Mouse (Mus musculus): ENCODE data around the gene Dap. TPM values are rescaled to one million over a fixed set of nuclear protein-coding genes. Genes with fewer than 3 reads are reported as not detected.

The Dap gene
- total and polyA plus RNA-seq, 2 experiments from 2014 or later = 36.8 to 47.5 TPM

DNA sequence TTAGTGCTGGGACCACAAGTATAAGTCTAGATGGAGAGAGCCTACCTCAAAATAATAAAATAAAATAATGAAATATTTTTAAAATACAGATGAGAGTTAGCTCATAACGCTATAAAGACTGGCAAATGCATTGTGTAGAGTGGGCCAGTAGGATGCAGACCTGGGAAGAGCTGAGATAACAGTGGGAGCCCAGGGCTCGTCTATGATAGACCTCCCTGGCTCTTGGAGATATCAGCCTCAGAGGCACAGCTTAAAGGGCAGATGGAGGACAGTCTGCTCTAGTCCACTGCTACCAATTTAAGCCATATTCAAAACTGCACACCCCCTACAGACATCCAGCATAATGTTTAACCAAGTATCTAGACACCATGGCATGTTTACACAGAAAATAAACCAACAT, 56.6 kb downstream of the Dap start:
- no peaks in the 10 kb centered on the region for H3K9me3 ChIP-seq (replicated peaks; ENCODE audit: control insufficient read depth, low read length)
- 21% methylated on average over 2 of the region's 2 CpGs for WGBS
- H3K27ac ChIP-seq (ENCODE audit: low read depth) = no peak overlapping the region
- H3K4me3 ChIP-seq (ENCODE audit: low read depth, low read length) = no peak overlapping the region
- TF ChIP-seq CTCF (IDR thresholded peaks at IDR 0.05; ENCODE audit: low read depth) (no peak), EP300 (IDR thresholded peaks at IDR 0.05; ENCODE audit: low read depth) (no peak)
- no peak overlapping the region for H3K4me2 ChIP-seq (ENCODE audit: low read depth, low read length)
- H3K36me3 ChIP-seq (replicated peaks; ENCODE audit: control insufficient read depth, insufficient read depth, low read length) = no peaks in the 10 kb centered on the region
- H3K4me1 ChIP-seq (ENCODE audit: control insufficient read depth, insufficient read depth) = no peaks in the 10 kb centered on the region; the same call in 1 of the 2 replicates
- no peaks in the 10 kb centered on the region for H3K27me3 ChIP-seq (ENCODE audit: control insufficient read depth, insufficient read depth, low read length)
- H3K9ac ChIP-seq (replicated peaks; ENCODE audit: low read depth, low read length) = no peak overlapping the region
- ATAC-seq (ENCODE audit: insufficient read depth, low read depth) = no peak
- no peak for DNase-seq (ENCODE audit: low spot score)

DNA sequence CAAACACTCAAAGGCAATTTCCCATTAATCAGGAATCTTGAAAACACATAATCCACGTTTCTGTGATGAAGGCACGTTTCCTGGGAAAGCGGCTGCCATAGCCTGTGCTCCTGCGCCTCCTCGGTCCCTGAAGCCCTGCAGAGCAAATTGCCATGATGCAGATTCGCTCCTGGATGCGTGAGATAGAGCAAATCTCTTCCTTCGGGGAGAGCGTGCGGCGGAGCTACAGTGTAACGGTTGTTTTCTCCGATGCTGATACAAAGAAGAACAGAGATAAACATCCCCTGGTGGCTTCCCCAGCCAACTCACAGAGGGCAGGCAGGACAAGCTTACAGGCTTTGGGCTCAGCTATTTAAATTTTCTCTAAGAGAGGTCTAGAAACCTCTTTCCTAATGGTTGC, 57.7 kb downstream of the Dap start:
- 62% methylated on average over 13 of the region's 13 CpGs for WGBS
- no peaks in the 10 kb centered on the region for H3K27me3 ChIP-seq (ENCODE audit: control insufficient read depth, insufficient read depth, low read length)
- H3K4me1 ChIP-seq (ENCODE audit: control insufficient read depth, insufficient read depth) = no peaks in the 10 kb centered on the region; the same call in 1 of the 2 replicates
- H3K4me3 ChIP-seq (ENCODE audit: low read depth, low read length) = no peak overlapping the region
- no peak for ATAC-seq (ENCODE audit: insufficient read depth, low read depth)
- DNase-seq (ENCODE audit: low spot score) = no peak
- H3K36me3 ChIP-seq (replicated peaks; ENCODE audit: control insufficient read depth, insufficient read depth, low read length) = no peaks in the 10 kb centered on the region
- H3K9ac ChIP-seq (replicated peaks; ENCODE audit: low read depth, low read length) = no peak overlapping the region
- TF ChIP-seq CTCF (IDR thresholded peaks at IDR 0.05; ENCODE audit: low read depth) = no peak
- no peak for TF ChIP-seq EP300 (IDR thresholded peaks at IDR 0.05; ENCODE audit: low read depth)
- H3K4me2 ChIP-seq (ENCODE audit: low read depth, low read length) = no peak overlapping the region
- H3K9me3 ChIP-seq (replicated peaks; ENCODE audit: control insufficient read depth, low read length) = no peaks in the 10 kb centered on the region
- H3K27ac ChIP-seq (ENCODE audit: low read depth) = no peak overlapping the region

DNA sequence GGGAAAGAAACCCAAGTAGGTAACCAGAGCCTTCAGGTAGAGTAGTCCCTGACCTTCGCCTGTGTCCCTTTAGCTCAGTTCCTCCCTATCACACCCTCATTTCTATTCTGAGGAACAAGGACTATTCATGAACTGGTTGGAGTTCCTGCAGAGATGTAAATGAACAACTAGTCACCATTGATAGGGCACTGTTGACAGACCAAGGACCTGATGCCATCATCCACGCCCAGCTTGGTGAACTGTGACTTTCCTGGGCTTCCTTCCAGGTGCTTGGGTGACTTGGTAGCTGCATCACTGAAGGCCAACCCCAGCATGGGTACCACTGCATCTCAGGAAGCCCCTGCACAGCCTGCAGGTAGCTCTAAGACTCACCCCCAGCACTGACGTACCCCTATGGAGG, 58.2 kb downstream of the Dap start:
- Histone ChIP-seq H3K9me3 (replicated peaks; ENCODE audit: control insufficient read depth, low read length) (no peaks in the 10 kb centered on the region), H3K4me1 (ENCODE audit: control insufficient read depth, insufficient read depth) (no peaks in the 10 kb centered on the region; the same call in 1 of the 2 replicates), H3K27me3 (ENCODE audit: control insufficient read depth, insufficient read depth, low read length) (no peaks in the 10 kb centered on the region), H3K4me3 (ENCODE audit: low read depth, low read length) (no peak overlapping the region), H3K9ac (replicated peaks; ENCODE audit: low read depth, low read length) (no peak overlapping the region), H3K36me3 (replicated peaks; ENCODE audit: control insufficient read depth, insufficient read depth, low read length) (no peaks in the 10 kb centered on the region), H3K4me2 (ENCODE audit: low read depth, low read length) (no peak overlapping the region), H3K27ac (ENCODE audit: low read depth) (no peak overlapping the region)
- ATAC-seq (ENCODE audit: insufficient read depth, low read depth) (no peak), DNase-seq (ENCODE audit: low spot score) (no peak)
- TF ChIP-seq EP300 (IDR thresholded peaks at IDR 0.05; ENCODE audit: low read depth) (no peak), CTCF (IDR thresholded peaks at IDR 0.05; ENCODE audit: low read depth) (no peak)
- WGBS = 63% methylated on average over 3 of the region's 3 CpGs

DNA sequence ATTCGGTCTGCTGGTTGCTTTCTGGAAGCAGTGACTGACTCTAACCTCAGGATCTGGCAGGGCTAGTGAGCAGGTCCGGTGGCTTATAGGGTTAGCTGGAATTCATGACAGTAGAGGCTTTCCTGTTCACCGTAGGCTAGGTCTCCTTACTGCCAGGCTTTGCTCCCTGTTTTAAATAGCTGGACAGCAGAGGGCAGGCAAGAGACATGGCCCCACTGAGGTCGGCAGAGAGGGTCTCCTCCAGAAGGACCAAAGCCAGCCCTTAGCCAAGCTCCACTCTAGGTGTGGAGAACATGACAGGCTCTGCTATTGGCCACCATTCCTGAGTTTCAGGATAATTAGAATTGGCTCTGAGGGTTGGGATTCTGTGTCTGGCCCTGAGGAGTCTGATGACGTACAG, 60.0 kb downstream of the Dap start:
- no peak for ATAC-seq (ENCODE audit: insufficient read depth, low read depth)
- no peak overlapping the region for H3K4me2 ChIP-seq (ENCODE audit: low read depth, low read length)
- no peaks in the 10 kb centered on the region for H3K9me3 ChIP-seq (replicated peaks; ENCODE audit: control insufficient read depth, low read length)
- no peak overlapping the region for H3K4me3 ChIP-seq (ENCODE audit: low read depth, low read length)
- no peaks in the 10 kb centered on the region for H3K27me3 ChIP-seq (ENCODE audit: control insufficient read depth, insufficient read depth, low read length)
- H3K36me3 ChIP-seq (replicated peaks; ENCODE audit: control insufficient read depth, insufficient read depth, low read length) = no peaks in the 10 kb centered on the region
- 56% methylated on average over 5 of the region's 5 CpGs for WGBS
- no peak overlapping the region for H3K27ac ChIP-seq (ENCODE audit: low read depth)
- H3K4me1 ChIP-seq (ENCODE audit: control insufficient read depth, insufficient read depth) = no peaks in the 10 kb centered on the region
- TF ChIP-seq CTCF (IDR thresholded peaks at IDR 0.05; ENCODE audit: low read depth) (peak; percentile 56), EP300 (IDR thresholded peaks at IDR 0.05; ENCODE audit: low read depth) (no peak)
- H3K9ac ChIP-seq (replicated peaks; ENCODE audit: low read depth, low read length) = no peak overlapping the region
- DNase-seq (ENCODE audit: low spot score) = no peak

DNA sequence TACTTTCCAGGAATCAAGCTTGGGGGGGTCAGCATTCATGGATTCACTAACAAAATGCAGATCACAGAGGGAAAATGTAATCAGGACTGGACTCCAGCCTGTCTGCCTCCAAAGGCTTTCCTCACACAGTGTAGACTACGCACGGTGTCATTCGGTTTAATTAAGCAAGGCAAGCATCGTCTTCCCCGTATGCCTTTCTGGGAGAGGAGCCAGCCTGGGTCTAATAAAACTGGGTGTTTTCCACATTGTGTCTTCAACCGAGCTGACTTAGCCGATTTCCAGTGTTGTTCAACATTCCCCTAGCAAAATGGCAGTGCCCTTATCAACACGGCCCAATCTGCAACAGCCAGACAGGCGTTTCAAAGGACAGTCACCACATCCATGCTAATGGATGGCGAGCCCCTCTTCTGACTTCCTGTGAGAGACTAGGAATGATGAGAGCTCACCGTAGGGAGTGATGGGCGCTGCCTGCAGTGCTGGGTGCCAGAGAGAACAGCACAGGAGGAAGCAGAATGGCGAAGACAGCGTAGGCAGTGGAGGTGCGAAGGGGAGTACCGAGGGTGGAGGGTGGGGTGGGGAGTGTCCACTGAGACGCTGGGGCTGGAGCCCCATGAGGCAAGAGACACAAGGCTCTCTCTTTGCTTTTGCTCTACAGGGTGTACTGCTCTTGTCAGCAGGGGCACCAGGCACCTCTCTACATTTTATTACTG, 61.0 kb downstream of the Dap start:
- DNase-seq (ENCODE audit: low spot score) = no peak
- Histone ChIP-seq H3K36me3 (replicated peaks; ENCODE audit: control insufficient read depth, insufficient read depth, low read length) (no peaks in the 10 kb centered on the region), H3K27ac (ENCODE audit: low read depth) (no peak overlapping the region), H3K4me3 (ENCODE audit: low read depth, low read length) (no peak overlapping the region), H3K9ac (replicated peaks; ENCODE audit: low read depth, low read length) (no peak overlapping the region), H3K27me3 (ENCODE audit: control insufficient read depth, insufficient read depth, low read length) (no peaks in the 10 kb centered on the region), H3K4me2 (ENCODE audit: low read depth, low read length) (no peak overlapping the region), H3K4me1 (ENCODE audit: control insufficient read depth, insufficient read depth) (no peaks in the 10 kb centered on the region), H3K9me3 (replicated peaks; ENCODE audit: control insufficient read depth, low read length) (no peaks in the 10 kb centered on the region)
- TF ChIP-seq EP300 (IDR thresholded peaks at IDR 0.05; ENCODE audit: low read depth) (no peak), CTCF (IDR thresholded peaks at IDR 0.05; ENCODE audit: low read depth) (no peak)
- no peak for ATAC-seq (ENCODE audit: insufficient read depth, low read depth)
- 72% methylated on average over 17 of the region's 17 CpGs for WGBS

DNA sequence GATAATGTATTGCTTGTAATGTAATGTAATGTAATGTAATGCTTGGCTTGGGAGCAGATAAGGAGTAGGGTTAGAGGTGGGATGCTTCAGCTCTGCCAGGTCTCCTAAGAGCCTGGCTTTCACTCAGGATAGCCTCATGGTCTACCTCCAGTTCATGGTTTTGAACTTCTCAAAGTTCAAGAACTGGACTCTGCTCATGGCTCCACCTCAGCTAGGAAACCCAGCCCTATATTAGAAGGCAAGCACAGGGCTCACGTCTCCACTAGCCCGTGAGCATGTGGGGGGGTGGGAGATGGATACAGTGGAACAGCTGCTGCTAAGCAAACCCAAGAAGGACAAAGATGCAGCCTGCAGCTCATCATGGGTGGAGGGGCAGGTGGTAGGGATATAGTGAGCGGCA, 61.6 kb downstream of the Dap start:
- Histone ChIP-seq H3K9me3 (replicated peaks; ENCODE audit: control insufficient read depth, low read length) (no peaks in the 10 kb centered on the region), H3K9ac (replicated peaks; ENCODE audit: low read depth, low read length) (no peak overlapping the region), H3K27ac (ENCODE audit: low read depth) (no peak overlapping the region), H3K27me3 (ENCODE audit: control insufficient read depth, insufficient read depth, low read length) (no peaks in the 10 kb centered on the region), H3K4me2 (ENCODE audit: low read depth, low read length) (no peak overlapping the region), H3K4me1 (ENCODE audit: control insufficient read depth, insufficient read depth) (no peaks in the 10 kb centered on the region), H3K36me3 (replicated peaks; ENCODE audit: control insufficient read depth, insufficient read depth, low read length) (no peaks in the 10 kb centered on the region), H3K4me3 (ENCODE audit: low read depth, low read length) (no peak overlapping the region)
- DNase-seq (ENCODE audit: low spot score) = no peak
- WGBS = 84% methylated on average over 3 of the region's 3 CpGs
- no peak for TF ChIP-seq EP300 (IDR thresholded peaks at IDR 0.05; ENCODE audit: low read depth)
- no peak for TF ChIP-seq CTCF (IDR thresholded peaks at IDR 0.05; ENCODE audit: low read depth)
- ATAC-seq (ENCODE audit: insufficient read depth, low read depth) = no peak
